Mouse (Mus musculus) heart, postnatal 10 days (tissue): Measurements from ENCODE around the gene Nmrk1. TPM values are rescaled to one million over a fixed set of nuclear protein-coding genes. Genes with fewer than 3 reads are reported as not detected.

ENCODE experiments used
- DNase-seq, 2 experiments: peaks; one replicate each; pipeline ENCODE4 v3.0.0; 2021
- intact Hi-C: fragments of 180-260 bp; cut with DNase I; formaldehyde crosslinking; loops from one replicate; pipeline ENCODE4 v1.15.1; 2025
- total RNA-seq, 2 experiments: library from RNA; stranded (reverse); gene quantifications; 2 replicates each; pipeline ENCODE4 v1.2.3; 2021

Nmrk1 gene
- total RNA-seq, 2 experiments from 2014 or later, result 3.3 TPM

DNA sequence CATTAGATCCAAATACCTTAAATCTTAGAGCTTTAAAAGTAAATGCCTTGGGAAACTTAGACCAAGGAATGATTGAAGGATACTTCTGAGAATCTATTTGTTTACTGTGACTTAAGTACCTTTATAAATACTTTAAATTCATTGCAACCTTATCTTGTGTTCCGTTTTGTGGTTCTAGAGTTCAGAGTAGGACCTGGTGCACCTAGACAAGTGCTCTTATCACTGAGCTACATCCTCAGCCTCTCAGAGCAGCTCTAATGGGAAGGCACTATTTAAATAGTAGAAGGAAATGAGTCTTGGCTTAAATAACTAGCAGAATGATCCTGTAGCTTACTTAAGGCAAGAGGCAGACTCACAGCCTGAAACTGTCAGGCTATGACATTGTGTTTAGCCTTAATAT, 63.8 kb downstream of the Nmrk1 start:
- no peak for DNase-seq
- intact Hi-C loops, result no loop called here

Other genes with a start within 250 kb of the Nmrk1 start
- 10 to 100 TPM; 60.3 to 64.1 TPM for gene Ostf1, start 127 bp upstream of the Nmrk1 start, total RNA-seq
- gene Carnmt1, start 38.8 kb downstream of the Nmrk1 start, total RNA-seq, result 10 to 100 TPM; 21.1 to 23.2 TPM
- gene D030056L22Rik, start 81.2 kb downstream of the Nmrk1 start, total RNA-seq, result 10 to 100 TPM in 1 of 2 experiments, 1 to 10 TPM in 1; 9.1 to 13.5 TPM
- under 1 TPM; 0.12 TPM for gene Trpm6, start 118.0 kb downstream of the Nmrk1 start, total RNA-seq